Mouse (Mus musculus): ENCODE measurements around the gene Rnf141.

Rnf141 gene

DNA sequence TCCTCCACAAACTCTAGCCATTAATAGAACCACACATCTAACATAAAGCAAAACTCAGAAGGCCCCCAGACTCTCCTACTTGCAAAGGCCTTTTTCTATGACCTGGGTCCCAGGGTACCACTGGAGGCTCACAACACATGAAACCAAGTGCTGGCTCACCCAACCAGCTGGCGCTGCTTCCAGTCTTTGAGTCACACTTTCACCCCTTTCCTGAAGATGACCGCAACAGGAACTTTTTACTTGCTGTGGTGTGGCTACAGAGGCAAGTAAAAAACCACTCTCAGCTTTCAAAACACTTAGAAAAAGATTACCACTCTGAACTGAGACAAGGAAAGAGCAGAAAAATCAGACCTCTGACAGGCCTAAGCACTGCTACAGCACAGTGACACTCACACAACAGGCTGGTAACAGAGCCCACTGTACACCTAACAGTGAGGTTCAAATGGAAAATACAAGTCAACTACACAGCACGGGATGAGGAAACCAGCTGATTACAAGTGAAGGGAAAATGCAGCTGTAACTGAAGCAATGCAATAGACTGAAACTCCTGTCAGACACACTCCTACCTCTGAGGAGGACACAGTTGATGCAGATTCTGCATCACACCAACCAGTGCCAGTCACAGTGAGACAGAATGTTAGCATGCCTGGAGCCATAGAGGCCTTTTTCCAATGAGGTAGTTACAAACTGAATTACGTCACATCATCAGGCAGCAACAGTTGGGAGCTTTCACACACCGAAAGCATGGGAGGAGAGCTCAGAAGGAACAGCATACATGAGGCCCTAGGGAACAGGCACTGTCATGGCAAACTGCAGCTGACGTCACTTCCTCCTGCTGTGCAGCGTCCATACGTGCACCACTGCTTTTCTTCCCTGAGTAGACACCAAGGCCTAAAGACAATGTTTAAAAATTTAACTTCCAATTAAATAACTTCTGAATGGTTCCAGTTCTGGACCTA, 20.0 kb downstream of the Rnf141 start:
- no peak for DNase-seq

DNA sequence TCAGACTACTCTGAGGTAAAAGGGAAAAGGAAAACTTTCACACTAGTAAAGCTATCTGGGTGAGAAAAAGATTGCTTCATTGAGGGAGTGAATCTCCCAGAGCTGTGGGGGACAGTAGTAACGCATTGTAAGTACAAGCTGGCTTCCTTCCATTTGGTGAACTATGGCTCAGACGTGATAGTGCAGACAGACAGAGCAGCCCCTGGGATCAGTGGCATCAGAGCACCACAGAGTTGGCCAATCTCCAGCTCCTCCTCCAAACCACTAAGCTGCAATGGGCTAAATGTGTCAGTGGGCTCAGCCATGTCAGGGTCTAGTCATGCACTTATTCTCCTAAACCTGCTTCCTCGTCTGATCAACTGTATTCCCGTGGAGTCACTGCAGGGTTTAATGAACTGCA, 20.7 kb downstream of the Rnf141 start:
- no peak for DNase-seq

DNA sequence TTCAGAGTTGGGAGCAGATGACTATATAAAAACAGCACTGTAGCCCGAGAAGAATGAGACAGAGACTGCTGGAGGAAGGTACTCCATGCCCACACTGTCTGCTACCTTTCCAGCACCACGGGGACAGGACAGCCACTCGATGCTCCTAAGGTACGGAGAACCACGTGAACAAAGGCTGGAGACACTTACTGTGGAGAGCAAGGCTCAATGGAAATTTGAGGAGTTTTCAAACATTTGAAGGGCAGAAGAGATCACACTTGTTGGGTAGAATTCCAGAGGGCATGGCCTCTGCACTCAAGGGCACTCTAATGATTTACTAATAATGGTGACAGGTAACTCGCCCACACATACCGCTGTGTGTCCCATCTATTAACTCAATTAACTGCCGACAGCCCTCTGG, 21.2 kb downstream of the Rnf141 start:
- DNase-seq: no peak

DNA sequence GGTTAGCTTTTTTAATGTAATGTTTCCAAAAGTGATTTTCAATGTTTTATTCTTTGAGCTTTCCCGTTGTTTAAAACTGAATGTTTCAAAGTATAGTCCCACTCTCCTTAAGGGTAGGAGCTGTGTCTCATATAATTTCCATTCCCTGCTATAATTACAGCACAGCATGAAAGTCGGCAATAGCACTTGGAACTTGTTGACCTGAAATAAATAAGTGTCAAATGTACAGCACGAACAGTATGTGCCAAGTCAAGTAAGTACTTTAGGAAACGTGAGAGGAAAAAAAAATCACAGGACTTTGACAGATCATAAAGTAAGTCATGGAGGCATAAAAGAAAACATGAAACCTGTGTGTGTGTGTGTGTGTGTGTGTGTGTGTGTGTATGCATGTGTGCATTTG, 22.2 kb downstream of the Rnf141 start:
- DNase-seq: no peak

DNA sequence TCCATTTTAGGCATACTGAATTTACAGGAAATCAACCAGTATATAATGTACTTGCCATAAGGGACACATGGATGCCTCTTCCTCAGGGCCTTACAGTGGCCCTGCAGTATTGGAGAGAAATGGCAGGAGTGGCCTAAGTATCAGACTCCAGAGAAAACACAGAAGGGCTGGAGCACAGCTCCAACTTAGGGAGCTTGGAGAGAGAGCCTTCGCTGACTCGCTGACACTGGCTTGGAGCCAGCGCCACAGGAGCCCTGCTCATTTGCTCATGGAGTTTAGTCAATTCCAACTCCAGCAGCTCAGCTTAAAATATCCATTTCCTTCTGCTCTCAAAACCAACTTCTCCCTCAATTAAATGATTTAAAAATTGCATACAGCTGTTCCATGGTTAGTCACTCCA, 22.6 kb downstream of the Rnf141 start:
- DNase-seq: peak; percentile 41

DNA sequence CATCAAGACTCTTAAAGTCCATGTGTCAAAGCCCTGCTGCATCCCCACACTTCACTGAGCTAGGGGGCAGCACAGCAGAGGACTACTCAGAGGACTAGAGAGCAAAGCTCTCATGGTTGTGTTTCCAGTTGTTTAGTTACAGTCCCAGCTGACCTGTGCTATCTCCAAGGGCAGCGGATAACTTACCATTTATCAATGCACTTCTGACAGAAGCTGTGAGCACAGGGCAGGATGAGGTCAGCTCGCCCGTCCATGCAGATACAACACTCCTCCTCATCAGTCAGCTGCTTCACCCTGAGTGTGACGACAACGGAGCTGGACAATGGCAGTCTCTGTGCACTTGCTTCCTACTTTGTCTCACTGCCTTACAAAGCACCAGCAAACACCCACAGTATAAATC, 23.2 kb downstream of the Rnf141 start:
- DNase-seq: no peak

DNA sequence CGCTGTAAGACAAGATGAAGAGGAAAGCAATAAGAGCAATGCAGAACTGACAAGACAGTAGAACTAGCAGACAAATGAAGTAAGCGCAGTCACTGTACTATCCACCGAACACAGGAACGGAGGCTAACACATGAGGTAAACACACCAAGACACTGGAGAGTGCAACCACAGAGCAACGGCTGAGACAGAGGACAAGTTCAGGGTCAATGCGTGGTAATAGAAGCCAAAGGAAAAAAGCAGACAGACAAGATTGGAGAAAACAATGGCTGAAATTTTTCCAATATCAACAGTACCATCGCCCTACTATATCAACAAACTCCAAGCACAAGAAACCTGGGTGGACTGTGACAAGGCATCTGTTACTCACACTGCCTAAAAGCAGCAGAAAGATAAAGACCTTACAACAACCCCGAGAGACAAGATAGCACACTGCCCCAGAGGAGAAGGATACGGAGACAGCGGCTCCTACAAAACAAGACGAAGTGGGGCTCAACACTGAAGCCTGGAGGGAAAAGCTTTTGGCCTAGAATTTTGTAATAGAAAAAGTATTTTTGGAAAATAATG, 25.4 kb downstream of the Rnf141 start:
- no peak for DNase-seq

DNA sequence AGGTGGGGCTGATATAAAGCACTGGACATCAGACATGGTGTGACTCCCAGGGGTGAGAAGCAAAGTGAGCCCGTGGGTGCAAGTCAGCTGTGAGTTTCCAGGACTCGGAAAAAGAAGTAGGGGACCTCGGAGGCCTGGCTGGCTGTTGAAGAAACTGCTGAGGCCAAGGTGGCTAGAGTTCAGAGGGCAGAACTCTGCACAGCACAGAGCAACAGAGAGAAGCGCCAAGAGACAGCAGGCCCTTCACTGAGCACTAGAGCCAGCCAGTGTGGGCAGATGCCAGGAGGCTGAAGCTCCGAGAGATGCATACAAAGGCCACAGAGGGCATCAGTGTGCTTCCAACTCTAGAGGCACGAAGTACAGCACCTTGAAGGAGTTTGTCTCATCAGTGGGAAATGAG, 26.1 kb downstream of the Rnf141 start:
- no peak for DNase-seq

DNA sequence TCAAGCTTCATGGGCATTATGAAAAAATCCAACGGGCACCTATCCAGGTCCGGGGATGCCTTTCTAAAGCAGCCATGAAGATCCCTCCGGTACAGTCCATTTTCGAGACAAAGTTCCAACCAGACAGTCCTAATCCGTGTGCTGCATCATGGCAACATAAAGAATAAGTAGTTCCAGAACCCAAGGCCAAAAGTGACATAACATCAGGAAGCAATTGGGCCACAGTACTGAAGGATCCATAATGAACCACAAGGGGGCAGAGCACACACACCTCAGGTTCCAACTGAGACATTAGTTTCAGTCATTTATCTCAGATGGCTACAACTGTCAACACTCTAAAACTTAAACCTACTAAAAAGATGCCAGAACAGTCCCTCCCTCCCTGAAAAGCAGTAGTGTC, 28.2 kb downstream of the Rnf141 start:
- no peak for DNase-seq

DNA sequence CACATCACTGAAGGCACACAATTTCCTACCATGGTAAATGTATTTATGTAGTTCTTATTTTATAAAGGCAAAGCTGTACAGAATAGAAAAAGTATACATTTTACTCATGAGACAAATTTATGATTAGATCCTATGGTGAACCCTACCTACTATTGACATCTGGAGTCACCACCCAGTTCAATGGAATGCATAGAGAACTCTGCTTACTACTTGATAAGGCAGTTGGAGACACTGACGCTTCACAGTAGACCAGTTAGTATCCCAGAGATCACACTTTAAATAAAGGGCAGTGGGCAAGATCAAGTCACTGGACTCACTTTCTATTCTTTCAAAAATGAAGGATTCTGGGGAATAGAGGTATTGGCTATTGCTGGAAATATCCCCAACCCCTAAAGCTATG, 30.3 kb downstream of the Rnf141 start:
- DNase-seq: no peak

DNA sequence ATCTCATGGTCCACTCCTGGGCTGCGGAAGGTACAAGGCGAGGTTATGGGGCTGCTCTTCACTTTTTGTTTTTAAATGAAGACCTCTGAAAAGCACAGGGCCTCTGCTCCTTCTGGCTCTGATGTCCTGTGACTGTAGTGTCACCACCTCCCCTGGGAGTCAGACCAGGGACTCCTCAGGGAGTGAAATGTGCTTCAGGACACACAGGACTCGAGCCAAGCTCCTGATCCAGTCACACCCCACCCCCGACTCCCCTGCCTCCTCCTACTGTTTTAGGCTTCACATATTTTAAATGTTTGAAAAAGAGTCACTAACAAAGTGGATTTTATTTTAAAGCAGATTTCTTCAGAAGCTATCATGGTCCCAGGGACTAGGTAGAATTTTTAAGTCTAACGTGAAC, 32.7 kb downstream of the Rnf141 start:
- no peak for DNase-seq

DNA sequence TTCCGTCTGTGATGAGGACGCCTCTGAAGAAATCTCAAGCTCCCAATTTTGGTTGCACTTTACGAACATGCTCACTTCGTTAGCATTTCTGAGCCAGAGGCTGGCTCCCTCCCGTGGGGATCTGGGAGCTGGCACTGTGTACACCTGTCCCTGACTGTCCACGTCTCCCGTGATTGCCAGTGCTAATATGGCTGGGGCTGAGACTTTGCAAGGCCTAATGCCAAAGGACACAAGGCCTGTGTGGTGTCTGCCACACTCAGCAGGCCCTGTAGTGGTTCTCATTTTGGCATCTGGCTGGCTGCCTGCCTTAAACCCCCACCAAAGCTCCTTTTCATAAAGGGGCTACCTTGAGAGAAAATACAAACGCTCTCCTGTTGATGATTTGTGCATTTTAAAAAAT, 33.3 kb downstream of the Rnf141 start:
- DNase-seq: no peak

DNA sequence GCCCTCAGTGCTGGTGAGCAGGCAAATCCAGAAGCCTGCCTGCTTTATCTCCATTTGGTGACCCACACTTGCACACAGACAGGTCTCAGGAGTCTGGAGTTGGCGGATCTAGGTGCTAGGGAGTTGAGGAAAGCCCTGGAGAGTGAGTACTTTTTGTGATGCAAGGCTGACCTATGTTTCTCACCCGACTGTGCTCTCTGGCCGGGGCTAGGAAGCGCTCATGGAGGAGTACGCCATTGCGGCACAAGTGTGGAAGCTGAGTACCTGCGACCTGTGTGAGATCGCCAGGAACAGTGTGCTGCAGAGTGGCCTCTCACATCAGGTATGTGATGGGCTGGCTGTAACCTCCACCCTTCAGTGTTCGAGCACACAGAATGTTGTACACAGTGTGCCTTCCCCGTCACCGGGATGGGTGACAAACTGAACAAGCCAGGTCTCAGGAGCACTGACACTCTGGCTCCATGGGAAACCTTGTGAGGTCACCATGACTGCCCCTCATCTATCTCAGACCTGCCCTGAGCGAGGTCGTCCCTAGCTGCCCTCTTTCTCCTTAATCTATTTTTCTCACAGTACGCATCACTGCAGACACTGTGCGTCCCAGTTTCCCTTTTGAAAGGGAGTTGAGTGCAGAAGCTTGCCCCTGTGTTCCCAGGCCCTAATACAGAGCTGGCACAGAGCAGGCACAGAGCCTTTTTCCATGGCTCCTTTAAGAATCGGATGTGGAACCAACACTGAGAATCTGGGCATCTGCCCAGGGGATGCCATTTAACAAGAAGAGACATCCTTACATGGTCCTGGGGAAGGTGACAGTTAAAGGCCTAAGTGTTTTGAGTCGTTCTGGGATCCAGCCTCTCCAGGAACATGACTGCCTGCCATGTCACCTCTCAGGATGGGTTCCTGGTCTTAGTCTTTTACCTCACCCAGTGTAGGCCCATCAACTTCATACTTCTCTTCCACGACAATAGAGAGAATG, 34.4 kb downstream of the Rnf141 start:
- no peak for DNase-seq

DNA sequence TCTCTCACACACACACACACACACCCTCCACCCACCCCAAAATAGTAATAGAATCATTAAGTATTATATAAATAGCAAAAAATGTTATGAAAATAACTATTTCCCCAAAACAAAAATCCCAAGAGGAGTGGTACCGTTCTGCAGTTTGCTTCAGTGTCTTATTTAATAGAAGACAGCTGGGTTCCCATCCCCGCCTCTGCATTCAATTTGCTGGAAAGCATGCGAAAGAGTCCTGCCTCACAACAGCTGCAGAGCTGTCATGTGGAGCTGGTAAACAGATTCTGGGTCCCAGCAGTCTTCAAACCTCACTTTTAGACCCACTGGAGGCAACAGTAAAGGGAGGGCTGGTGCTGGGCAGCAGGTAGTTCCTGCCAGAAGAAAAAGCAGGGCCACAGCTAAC, 35.3 kb downstream of the Rnf141 start:
- no peak for DNase-seq

DNA sequence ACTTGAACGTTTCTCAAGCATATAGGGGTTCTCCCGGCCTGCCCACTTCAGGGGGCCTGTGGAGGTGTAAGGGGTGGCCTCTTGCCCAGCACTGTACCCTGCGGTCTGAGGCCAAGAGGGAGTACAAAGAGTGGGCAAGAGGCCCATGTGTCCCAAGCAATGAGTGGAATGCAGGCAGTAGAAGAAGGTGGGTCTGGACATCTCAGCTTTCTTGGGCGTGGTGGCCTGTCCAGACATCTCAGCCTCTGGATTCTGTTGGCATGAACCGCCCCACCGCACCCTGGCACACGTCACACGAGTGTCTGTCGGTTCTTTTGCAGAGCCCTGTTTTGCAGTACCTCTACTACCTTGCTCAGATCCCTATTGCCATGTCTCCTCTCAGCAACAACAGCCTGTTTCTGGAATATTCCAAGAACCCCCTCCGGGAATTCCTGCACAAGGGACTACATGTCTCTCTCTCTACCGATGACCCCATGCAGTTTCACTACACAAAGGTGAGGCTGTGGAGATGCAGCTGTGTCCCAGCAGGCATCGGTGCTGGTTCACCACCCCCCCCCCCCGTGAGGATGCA, 36.7 kb downstream of the Rnf141 start:
- no peak for DNase-seq

DNA sequence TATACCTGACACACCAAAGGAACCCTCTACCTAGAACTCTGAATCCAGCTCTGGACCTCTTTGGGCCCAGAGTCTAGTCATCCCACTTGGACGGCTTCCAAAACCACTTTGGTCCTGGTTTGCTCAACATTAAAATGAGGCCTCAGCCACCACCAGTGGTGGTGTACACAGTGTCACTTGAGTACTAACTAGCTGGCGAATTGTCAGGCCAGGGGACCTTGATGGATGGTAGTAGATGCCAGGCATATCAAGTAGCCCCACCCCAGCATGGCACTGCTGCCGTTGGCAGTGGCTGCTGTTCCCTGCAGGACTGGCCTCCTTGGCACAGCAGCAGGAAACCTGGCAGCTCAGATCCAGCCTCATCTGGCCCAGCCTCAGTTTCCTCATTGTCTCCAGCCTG, 40.0 kb downstream of the Rnf141 start:
- no peak for DNase-seq

DNA sequence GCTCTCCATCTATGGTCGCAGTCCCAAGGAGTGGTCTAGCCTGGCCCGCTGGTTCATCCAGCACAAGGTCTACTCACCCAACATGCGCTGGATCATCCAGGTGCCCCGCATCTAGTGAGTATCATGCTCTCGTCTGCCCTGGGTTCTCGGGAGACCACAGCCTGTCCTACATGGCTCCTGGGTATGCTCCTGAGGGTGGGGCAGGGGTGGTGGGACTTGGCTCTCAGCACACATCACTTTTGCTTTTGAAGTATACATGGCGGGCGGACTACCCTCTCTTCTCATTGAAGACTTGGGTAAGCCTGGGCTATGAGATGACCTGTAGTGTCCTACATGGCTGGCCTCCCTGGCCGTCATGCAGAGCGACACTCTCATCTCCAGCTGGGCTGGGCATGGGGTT, 41.1 kb downstream of the Rnf141 start:
- no peak for DNase-seq

DNA sequence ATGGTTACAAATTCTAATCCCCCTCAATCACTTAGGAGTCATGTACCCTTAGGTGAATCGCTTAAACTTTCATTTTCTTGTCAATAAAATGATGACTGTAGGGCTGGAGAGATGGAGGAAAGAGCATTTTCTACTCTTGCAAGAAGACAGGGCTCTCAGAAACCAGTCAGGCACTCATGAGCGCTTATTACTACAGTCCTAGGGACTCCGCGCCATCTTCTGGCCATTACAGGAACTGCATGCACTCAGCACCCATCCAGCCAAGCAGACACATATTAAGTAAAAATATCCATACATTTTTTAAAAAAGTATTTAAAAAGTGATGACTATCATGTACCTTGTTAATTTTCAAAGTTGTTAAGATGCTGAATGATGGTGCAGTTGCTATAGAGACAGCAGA, 43.2 kb downstream of the Rnf141 start:
- peak; percentile 76 for DNase-seq

DNA sequence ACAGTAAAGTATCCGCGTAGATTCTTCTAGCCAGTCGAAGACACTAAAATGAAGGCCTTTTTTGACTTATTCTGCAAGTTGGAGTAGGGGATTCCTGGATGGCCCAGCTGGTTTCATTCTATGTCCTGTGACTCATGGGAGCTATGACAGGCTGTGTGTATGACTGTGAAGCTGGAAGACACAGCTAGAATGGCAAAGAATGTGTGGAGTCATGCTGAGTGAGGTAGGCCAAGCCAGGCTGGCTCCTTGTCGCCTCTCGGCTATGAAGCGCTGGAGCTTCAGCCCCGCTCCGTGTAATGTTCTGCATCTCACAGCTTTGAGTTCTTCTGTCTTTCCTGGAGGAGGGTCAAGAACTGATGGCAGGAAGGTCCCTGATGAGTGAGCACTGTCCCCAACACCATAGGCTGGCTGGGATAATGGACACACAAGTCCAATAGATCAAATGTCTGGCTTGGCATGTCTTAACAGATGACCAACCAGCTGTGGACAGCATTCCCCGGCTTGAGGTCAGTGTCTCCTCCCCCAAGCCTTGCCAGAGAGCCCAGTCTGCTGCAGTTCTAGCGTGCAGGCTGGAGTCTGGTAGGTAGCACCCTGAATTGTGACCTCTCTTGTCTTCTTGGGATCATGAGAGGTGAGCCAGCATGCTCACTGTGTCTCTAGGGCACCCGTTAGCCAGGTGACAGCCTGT, 46.4 kb downstream of the Rnf141 start:
- no peak for DNase-seq

DNA sequence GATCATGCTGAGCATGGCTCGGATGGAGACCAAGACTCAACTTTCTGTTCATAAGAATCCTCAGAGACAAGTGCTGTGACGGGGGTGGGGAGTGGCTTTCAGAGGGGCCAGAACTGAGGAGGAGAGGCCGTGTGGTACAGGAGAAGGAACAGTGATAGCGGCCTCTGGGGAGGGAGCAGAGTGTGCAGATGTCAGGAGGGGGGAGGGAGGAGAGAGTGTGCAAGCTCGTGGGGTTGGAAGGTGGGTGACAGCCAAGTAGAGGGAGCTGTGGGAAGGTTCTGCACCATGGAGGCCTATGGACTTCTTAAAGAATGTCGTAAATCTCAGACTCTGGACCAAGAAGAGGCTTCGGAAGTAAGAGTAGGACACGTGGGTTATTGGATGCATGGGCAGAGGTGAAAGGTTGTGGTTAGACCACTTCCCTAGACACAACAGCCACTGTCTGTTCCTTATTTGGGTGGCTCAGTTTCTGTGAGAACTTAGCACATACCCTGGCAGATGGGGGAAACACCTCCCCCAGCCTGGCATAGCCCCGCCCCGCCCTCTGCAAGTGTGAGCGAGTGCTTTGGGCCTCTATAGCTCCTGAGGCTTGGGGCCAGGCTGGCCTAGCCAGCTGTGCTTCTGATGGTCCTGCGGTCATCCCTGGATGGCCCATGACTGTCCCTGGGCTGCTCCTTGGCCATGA, 47.7 kb downstream of the Rnf141 start:
- DNase-seq: no peak

DNA sequence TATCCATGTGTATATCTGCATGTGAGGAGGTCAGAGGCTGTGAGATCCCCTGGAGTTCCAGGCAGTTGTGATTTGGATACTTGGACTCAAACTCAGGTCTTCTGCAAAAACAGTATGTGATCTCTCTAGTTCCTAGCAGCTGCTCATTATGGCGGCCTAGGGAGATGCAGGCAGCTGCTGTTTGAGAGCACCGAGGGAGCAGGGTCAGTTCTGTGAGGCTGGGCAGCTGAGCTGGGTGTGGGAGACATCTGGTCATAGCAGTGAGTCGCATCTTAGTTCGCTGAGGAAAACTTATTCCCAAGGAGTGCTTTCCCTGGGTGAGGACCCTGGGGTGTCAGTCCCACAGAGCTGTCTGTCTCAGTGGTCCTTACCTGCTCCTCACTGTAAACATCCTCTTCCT, 49.5 kb downstream of the Rnf141 start:
- no peak for DNase-seq

DNA sequence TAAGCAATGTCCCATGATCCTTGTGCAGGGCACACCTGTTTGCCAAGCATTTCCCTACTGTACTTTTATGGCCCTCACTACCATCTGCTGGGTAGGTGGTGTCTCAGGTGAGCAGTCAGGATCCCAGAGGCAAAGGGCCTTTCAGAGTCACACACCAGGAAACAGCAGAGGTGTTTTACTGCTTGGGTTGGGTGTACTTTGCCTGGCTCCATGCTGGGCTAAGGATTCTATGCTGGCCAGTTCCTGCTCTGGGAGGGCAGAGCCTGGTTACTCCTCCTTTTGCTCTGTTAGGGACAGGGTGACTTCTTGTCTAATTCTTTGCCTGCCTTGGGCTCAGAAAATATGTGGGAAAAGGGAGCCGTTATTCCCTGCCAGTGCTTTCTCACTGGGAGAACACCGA, 51.4 kb downstream of the Rnf141 start:
- DNase-seq: no peak

Measured in cerebellum, adult 11 months (tissue).